Mouse (Mus musculus): ENCODE results near the gene Taok3. TPM values are rescaled to one million over a fixed set of nuclear protein-coding genes. Genes with fewer than 3 reads are reported as not detected.

The Taok3 gene
- polyA plus RNA-seq, 1 experiment, result 7.7 TPM

- H3ac ChIP-seq (ENCODE audit: control insufficient read depth, insufficient read length), result no peak overlapping the region
- TF ChIP-seq MYOG (IDR thresholded peaks at IDR 0.05; ENCODE audit: control insufficient read depth in 1 of 3, insufficient read depth in 1 of 3, insufficient read length in 2 of 3, low read depth in 2 of 3) (no peak), MYOD1 (IDR thresholded peaks at IDR 0.05; ENCODE audit: control insufficient read depth in 1 of 3, insufficient read length in 2 of 3, low read depth in 2 of 3) (no peak), MAX (IDR thresholded peaks at IDR 0.05; ENCODE audit: low read depth) (no peak), POLR2AphosphoS2 (IDR thresholded peaks at IDR 0.05; ENCODE audit: insufficient read length, low read depth) (no peak), POLR2A (IDR thresholded peaks at IDR 0.05; ENCODE audit: insufficient read length, low read depth) (no peak), CEBPB (IDR thresholded peaks at IDR 0.05; ENCODE audit: insufficient read depth, poor library complexity, severe bottlenecking) (no peak), SRF (IDR thresholded peaks at IDR 0.05; ENCODE audit: control insufficient read depth, insufficient read length, low read depth) (no peak), TCF12 (IDR thresholded peaks at IDR 0.05; ENCODE audit: insufficient read depth, poor library complexity, severe bottlenecking) (no peak), USF1 (IDR thresholded peaks at IDR 0.05; ENCODE audit: low read depth) (no peak), REST (IDR thresholded peaks at IDR 0.05; ENCODE audit: insufficient read depth, insufficient read length) (no peak)
- peaks cover 24% of the 10 kb centered on the region for H3K79me2 ChIP-seq (ENCODE audit: control insufficient read depth, insufficient read depth)
- peaks cover 18% of the 10 kb centered on the region for H3K36me3 ChIP-seq (ENCODE audit: control insufficient read depth, insufficient read depth)
- no peak overlapping the region for H3K4me3 ChIP-seq
- no peaks in the 10 kb centered on the region for H3K27me3 ChIP-seq (ENCODE audit: control insufficient read depth, insufficient read depth, insufficient read length)
- no peak overlapping the region for H3K4me2 ChIP-seq (ENCODE audit: low read depth)
Measured at GRCm38 (mm10) chr5:117111064-117111773, 8.7 kb upstream of the Taok3 start.

- Histone ChIP-seq H3ac (ENCODE audit: control insufficient read depth, insufficient read length) (no peak overlapping the region), H3K4me2 (ENCODE audit: low read depth) (no peak overlapping the region), H3K79me2 (ENCODE audit: control insufficient read depth, insufficient read depth) (peaks cover 24% of the 10 kb centered on the region), H3K4me3 (no peak overlapping the region), H3K27me3 (ENCODE audit: control insufficient read depth, insufficient read depth, insufficient read length) (no peaks in the 10 kb centered on the region), H3K36me3 (ENCODE audit: control insufficient read depth, insufficient read depth) (peaks cover 17% of the 10 kb centered on the region)
- TF ChIP-seq SRF (IDR thresholded peaks at IDR 0.05; ENCODE audit: control insufficient read depth, insufficient read length, low read depth) (no peak), MYOG (IDR thresholded peaks at IDR 0.05; ENCODE audit: control insufficient read depth in 1 of 3, insufficient read depth in 1 of 3, insufficient read length in 2 of 3, low read depth in 2 of 3) (no peak), USF1 (IDR thresholded peaks at IDR 0.05; ENCODE audit: low read depth) (no peak), REST (IDR thresholded peaks at IDR 0.05; ENCODE audit: insufficient read depth, insufficient read length) (no peak), CEBPB (IDR thresholded peaks at IDR 0.05; ENCODE audit: insufficient read depth, poor library complexity, severe bottlenecking) (no peak), E2F4 (IDR thresholded peaks at IDR 0.05; ENCODE audit: insufficient read depth) (no peak), POLR2A (IDR thresholded peaks at IDR 0.05; ENCODE audit: insufficient read length, low read depth) (no peak), TCF12 (IDR thresholded peaks at IDR 0.05; ENCODE audit: insufficient read depth, poor library complexity, severe bottlenecking) (no peak), TCF3 (IDR thresholded peaks at IDR 0.05; ENCODE audit: insufficient read length, low read depth) (no peak), POLR2AphosphoS2 (IDR thresholded peaks at IDR 0.05; ENCODE audit: insufficient read length, low read depth) (no peak), MYOD1 (IDR thresholded peaks at IDR 0.05; ENCODE audit: control insufficient read depth in 1 of 3, insufficient read length in 2 of 3, low read depth in 2 of 3) (no peak), MAX (IDR thresholded peaks at IDR 0.05; ENCODE audit: low read depth) (no peak)
Measured at GRCm38 (mm10) chr5:117111774-117112112, 8.2 kb upstream of the Taok3 start.

GRCm38 (mm10) chr5:117113330-117113729 is 6.6 kb upstream of the Taok3 start:
- H3K27me3 ChIP-seq (ENCODE audit: control insufficient read depth, insufficient read depth, insufficient read length), result no peaks in the 10 kb centered on the region
- H3K36me3 ChIP-seq (ENCODE audit: control insufficient read depth, insufficient read depth), result peaks cover 17% of the 10 kb centered on the region
- peaks cover 24% of the 10 kb centered on the region for H3K79me2 ChIP-seq (ENCODE audit: control insufficient read depth, insufficient read depth)
- no peak overlapping the region for H3K4me3 ChIP-seq
- TF ChIP-seq MYOG (IDR thresholded peaks at IDR 0.05; ENCODE audit: control insufficient read depth in 1 of 3, insufficient read depth in 1 of 3, insufficient read length in 2 of 3, low read depth in 2 of 3), result no peak
- no peak for TF ChIP-seq USF1 (IDR thresholded peaks at IDR 0.05; ENCODE audit: low read depth)
- TF ChIP-seq MYOD1 (IDR thresholded peaks at IDR 0.05; ENCODE audit: control insufficient read depth in 1 of 3, insufficient read length in 2 of 3, low read depth in 2 of 3), result no peak
- no peak for TF ChIP-seq SRF (IDR thresholded peaks at IDR 0.05; ENCODE audit: control insufficient read depth, insufficient read length, low read depth)
- H3ac ChIP-seq (ENCODE audit: control insufficient read depth, insufficient read length), result no peak overlapping the region
- no peak overlapping the region for H3K4me2 ChIP-seq (ENCODE audit: low read depth)

GRCm38 (mm10) chr5:117114581-117115192 is 5.2 kb upstream of the Taok3 start:
- Histone ChIP-seq H3K27me3 (ENCODE audit: control insufficient read depth, insufficient read depth, insufficient read length) (no peaks in the 10 kb centered on the region), H3K36me3 (ENCODE audit: control insufficient read depth, insufficient read depth) (peaks cover 7% of the 10 kb centered on the region), H3K79me2 (ENCODE audit: control insufficient read depth, insufficient read depth) (peaks cover 24% of the 10 kb centered on the region), H3K4me3 (peak overlapping the region; percentile 91), H3K4me2 (ENCODE audit: low read depth) (peak overlapping the region; percentile 91), H3ac (ENCODE audit: control insufficient read depth, insufficient read length) (peak overlapping the region; percentile 83)
- TF ChIP-seq MAX (IDR thresholded peaks at IDR 0.05; ENCODE audit: low read depth), result no peak
- TF ChIP-seq POLR2AphosphoS2 (IDR thresholded peaks at IDR 0.05; ENCODE audit: insufficient read length, low read depth), result no peak
- no peak for TF ChIP-seq MYOD1 (IDR thresholded peaks at IDR 0.05; ENCODE audit: control insufficient read depth in 1 of 3, insufficient read length in 2 of 3, low read depth in 2 of 3)
- no peak for TF ChIP-seq REST (IDR thresholded peaks at IDR 0.05; ENCODE audit: insufficient read depth, insufficient read length)
- no peak for TF ChIP-seq SRF (IDR thresholded peaks at IDR 0.05; ENCODE audit: control insufficient read depth, insufficient read length, low read depth)
- no peak for TF ChIP-seq POLR2A (IDR thresholded peaks at IDR 0.05; ENCODE audit: insufficient read length, low read depth)
- TF ChIP-seq TCF12 (IDR thresholded peaks at IDR 0.05; ENCODE audit: insufficient read depth, poor library complexity, severe bottlenecking), result no peak
- no peak for TF ChIP-seq E2F4 (IDR thresholded peaks at IDR 0.05; ENCODE audit: insufficient read depth)
- no peak for TF ChIP-seq CEBPB (IDR thresholded peaks at IDR 0.05; ENCODE audit: insufficient read depth, poor library complexity, severe bottlenecking)
- no peak for TF ChIP-seq USF1 (IDR thresholded peaks at IDR 0.05; ENCODE audit: low read depth)
- no peak for TF ChIP-seq MYOG (IDR thresholded peaks at IDR 0.05; ENCODE audit: control insufficient read depth in 1 of 3, insufficient read depth in 1 of 3, insufficient read length in 2 of 3, low read depth in 2 of 3)
- no peak for TF ChIP-seq TCF3 (IDR thresholded peaks at IDR 0.05; ENCODE audit: insufficient read length, low read depth)

All from myocyte (in vitro differentiated cells).